Mouse (Mus musculus) stomach, embryonic 14.5 days (tissue): ENCODE measurements at regions not wholly inside any gene's neighbourhood (a gene's known extent, or its start where the extent isn't known, plus 50 kb on each side); places are given as distances from the start of the nearest gene placed in this dataset.

Experiments used
- ATAC-seq: fragments of 200-750 bp; cut with Nextera tagmentation; 2 replicates; pipeline ENCODE4 v1.8.0; 2017; ENCODE audit warnings: low read depth, moderate TSS enrichment; ENCODE audit not compliant: insufficient number of reproducible peaks, insufficient read depth, low FRiP score
- H3K27ac ChIP-seq: fragments of 300-500 bp; sonication (generic); 2 replicates; pipeline ENCODE4 v1.5.1; 2014; ENCODE audit warnings: mild to moderate bottlenecking, low read length, moderate library complexity, mixed read lengths
- H3K27me3 ChIP-seq: fragments of 300-500 bp; sonication (generic); 2 replicates; pipeline ENCODE4 v1.6.1; 2014; ENCODE audit warnings: low read length, control low read depth, mixed read lengths; ENCODE audit not compliant: control insufficient read depth, insufficient read depth
- H3K36me3 ChIP-seq: fragments of 300-500 bp; sonication (generic); 2 replicates; pipeline ENCODE4 v1.6.1; 2014; ENCODE audit warnings: mild to moderate bottlenecking, control low read depth, low read length, moderate library complexity, mixed read lengths; ENCODE audit not compliant: control insufficient read depth, insufficient read depth
- H3K4me1 ChIP-seq: fragments of 300-500 bp; sonication (generic); 2 replicates; pipeline ENCODE4 v1.6.1; 2014; ENCODE audit warnings: low read length, control low read depth, mixed read lengths; ENCODE audit not compliant: control insufficient read depth, insufficient read depth
- H3K4me2 ChIP-seq: fragments of 300-500 bp; sonication (generic); replicated peaks from 2 replicates; pipeline ENCODE4 v1.6.1; 2014; ENCODE audit warnings: low read depth, low read length, control low read depth
- H3K4me3 ChIP-seq: fragments of 300-500 bp; sonication (generic); 2 replicates; pipeline ENCODE4 v1.5.1; 2014; ENCODE audit warnings: low read depth, low read length, control low read depth
- H3K9ac ChIP-seq: fragments of 300-500 bp; sonication (generic); replicated peaks from 2 replicates; pipeline ENCODE4 v1.6.1; 2014; ENCODE audit warnings: low read depth, mild to moderate bottlenecking, control low read depth, low read length, moderate library complexity, mixed read lengths
- H3K9me3 ChIP-seq: fragments of 300-500 bp; sonication (generic); 2 replicates; pipeline ENCODE4 v1.6.1; 2016; ENCODE audit warnings: low read depth, low read length, control low read depth; ENCODE audit not compliant: control insufficient read depth
- WGBS: fragments of 180-500 bp; shearing (Covaris S2); extraction: QIAGEN DNeasy Blood & Tissue Kit; methylation state at CpG from one replicate; pipeline ENCODE4 v1.1.7; 2014; 5-methylcytosine and 5-hydroxymethylcytosine counted together

DNA sequence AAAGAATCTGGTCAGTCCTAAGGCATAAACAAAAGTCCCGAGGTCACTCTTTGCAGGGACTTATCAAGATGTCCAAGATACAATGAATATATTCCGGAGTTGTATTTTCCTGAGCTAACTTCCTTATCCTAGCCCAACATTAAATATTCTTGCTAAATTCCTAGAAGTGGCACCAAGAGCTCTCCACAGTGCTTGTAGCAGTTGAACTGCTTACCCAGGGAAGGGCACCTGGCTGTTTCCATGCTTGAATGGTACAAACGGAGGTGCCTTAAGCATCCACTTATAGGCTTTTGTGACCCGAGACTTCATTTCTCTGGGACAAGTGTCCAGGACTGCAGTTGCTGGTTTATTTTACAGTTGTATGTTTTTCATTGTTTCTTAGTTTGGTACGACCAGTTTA lies 115.1 kb upstream of the Slc25a36 start:
- Histone ChIP-seq H3K9me3 (no peaks in the 10 kb centered on the region), H3K27me3 (no peaks in the 10 kb centered on the region), H3K4me3 (no peak overlapping the region), H3K4me2 (no peak overlapping the region), H3K27ac (no peak overlapping the region), H3K9ac (no peak overlapping the region), H3K36me3 (no peaks in the 10 kb centered on the region), H3K4me1 (no peaks in the 10 kb centered on the region)
- no peak for ATAC-seq
- WGBS = 80% methylated on average over 5 of the region's 5 CpGs

DNA sequence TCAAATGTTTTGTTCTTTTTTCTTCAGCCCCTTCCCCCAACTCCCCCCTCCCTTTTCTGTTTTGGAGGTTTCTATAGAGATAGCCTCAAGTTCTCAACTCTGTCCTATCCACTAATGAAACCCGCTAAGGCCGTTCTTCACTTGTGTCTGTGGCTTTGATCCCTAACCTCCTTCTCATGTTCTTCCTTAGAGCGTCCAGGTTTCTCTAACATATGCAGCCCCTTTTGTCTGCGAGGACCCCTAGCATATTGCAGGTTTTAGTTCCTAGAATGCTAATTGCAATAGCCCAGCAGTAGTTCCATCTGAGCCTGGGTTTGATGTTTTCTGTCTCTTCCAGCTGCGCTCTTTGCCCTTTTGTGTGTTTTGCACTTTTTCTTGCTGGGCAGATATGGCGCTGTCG lies 113.6 kb upstream of the Slc25a36 start:
- no peak overlapping the region for H3K4me3 ChIP-seq
- H3K9me3 ChIP-seq = no peaks in the 10 kb centered on the region
- no peaks in the 10 kb centered on the region for H3K4me1 ChIP-seq
- no peak overlapping the region for H3K4me2 ChIP-seq
- H3K9ac ChIP-seq = no peak overlapping the region
- no peaks in the 10 kb centered on the region for H3K27me3 ChIP-seq
- no peak overlapping the region for H3K27ac ChIP-seq
- no peak for ATAC-seq
- no peaks in the 10 kb centered on the region for H3K36me3 ChIP-seq
- 46% methylated on average over 6 of the region's 7 CpGs for WGBS

DNA sequence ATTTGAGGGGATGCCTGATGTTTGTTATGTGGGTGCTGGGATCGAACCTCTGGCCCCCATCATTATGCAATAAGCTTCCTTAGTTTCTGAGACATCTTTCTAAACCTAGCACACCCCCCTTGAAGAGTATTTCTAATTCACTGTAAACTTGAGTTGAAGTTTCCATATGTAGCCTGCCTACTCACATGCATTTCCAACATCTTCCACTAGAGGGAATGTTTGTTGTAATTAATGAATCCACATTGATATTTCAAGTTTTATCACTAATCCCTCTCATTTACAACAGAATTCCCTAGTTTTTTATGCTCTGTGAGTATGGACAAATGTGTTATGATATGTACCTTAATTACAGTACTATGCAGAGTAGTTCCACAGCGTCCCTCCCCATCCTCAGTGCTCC lies 103.8 kb upstream of the Slc25a36 start:
- WGBS = 44% methylated on average over 2 of the region's 2 CpGs
- Histone ChIP-seq H3K27ac (no peak overlapping the region), H3K9ac (no peak overlapping the region), H3K4me3 (no peak overlapping the region), H3K36me3 (no peaks in the 10 kb centered on the region), H3K4me2 (no peak overlapping the region), H3K27me3 (no peaks in the 10 kb centered on the region), H3K4me1 (no peaks in the 10 kb centered on the region), H3K9me3 (no peaks in the 10 kb centered on the region)
- ATAC-seq = no peak

DNA sequence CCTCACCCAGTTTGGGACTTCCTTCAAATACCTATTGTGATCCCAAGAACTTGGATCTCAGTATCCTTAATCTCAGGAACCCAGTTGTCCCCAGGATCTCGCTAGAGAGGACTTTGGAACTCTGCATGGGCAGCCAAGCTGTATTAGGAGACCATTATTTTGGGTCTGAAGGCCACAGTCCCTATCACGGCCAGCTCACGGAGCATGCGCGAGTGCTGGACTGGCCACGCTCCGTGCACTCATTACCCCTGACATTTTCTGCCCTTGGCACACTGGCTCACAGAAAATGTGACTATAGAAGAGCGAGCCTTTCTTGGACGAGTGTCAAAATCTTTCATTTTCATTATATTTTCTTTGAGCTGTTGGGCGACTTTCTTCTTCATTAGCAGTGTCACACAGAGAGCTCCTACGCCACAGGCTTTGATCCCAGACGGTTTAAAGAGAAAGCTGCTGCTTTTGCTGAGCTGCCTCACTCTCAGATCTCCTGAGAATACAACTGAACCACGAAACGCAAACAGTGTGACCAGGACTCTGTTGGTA lies 79.4 kb upstream of the Slc25a36 start:
- Histone ChIP-seq H3K9me3 (no peaks in the 10 kb centered on the region), H3K9ac (no peak overlapping the region), H3K27ac (no peak overlapping the region), H3K36me3 (no peaks in the 10 kb centered on the region), H3K4me1 (no peaks in the 10 kb centered on the region), H3K4me3 (no peak overlapping the region), H3K4me2 (no peak overlapping the region), H3K27me3 (no peaks in the 10 kb centered on the region)
- WGBS = 89% methylated on average over 14 of the region's 14 CpGs
- no peak for ATAC-seq

DNA sequence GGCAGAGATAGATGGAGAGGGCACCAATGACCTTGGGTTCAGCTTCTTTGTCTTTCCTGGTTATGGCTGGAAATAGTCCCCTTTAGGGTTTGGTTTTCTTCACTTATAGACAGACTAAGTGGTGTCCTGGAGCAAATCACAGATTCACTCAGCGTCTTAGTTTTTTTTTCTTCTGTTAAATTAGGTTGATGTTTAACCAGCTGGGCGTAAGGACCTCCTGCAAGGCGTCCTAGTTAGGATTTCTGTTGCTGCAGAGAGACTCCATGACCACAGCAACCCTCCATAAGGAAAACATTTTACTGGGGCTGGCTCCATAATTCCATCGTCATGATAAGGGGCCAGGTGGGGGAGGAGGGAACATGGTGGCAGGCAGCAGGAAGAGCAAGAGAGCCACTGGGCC lies 78.7 kb upstream of the Slc25a36 start:
- H3K27ac ChIP-seq = no peak overlapping the region
- ATAC-seq = no peak
- no peak overlapping the region for H3K9ac ChIP-seq
- H3K4me2 ChIP-seq = no peak overlapping the region
- 82% methylated on average over 4 of the region's 4 CpGs for WGBS
- H3K4me1 ChIP-seq = no peaks in the 10 kb centered on the region
- no peaks in the 10 kb centered on the region for H3K9me3 ChIP-seq
- no peaks in the 10 kb centered on the region for H3K36me3 ChIP-seq
- no peaks in the 10 kb centered on the region for H3K27me3 ChIP-seq
- H3K4me3 ChIP-seq = no peak overlapping the region

DNA sequence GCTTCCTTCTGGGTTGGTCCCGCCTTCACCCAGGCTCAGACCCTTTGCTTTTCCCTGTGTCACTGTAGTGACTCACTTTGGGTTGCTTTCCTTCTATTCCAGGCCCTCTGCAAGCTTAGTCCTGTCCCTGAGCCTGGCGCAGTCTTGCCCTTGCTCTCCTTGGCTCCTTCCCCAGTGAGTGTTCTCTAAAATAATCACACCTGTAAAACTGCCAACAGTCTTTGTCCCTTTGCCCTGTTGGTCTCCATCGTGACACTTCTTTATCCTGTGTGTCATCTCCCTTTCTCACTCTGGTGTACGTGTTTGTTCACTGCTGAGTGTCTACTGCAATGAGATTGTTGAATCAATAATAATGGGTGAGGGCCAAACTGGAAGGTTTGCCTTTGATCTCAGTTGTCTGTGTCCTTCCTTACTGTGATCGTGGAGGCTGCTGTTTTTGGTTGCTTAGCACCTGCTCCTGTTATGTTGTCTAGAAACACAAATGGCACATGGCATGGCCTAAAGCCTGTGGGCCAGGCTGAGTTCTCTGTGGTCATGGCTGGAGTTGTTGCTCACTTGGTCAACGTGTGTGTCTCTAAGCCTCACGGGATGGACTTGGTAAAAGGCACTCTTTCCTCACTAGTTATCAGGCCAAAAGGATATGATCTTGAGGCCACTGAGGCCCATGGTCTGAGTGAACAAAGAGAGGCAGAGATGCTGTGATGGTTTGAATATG lies 77.8 kb upstream of the Slc25a36 start:
- Histone ChIP-seq H3K4me3 (no peak overlapping the region), H3K36me3 (no peaks in the 10 kb centered on the region), H3K4me1 (no peaks in the 10 kb centered on the region), H3K9me3 (no peaks in the 10 kb centered on the region), H3K9ac (no peak overlapping the region), H3K4me2 (no peak overlapping the region), H3K27ac (no peak overlapping the region), H3K27me3 (no peaks in the 10 kb centered on the region)
- no peak for ATAC-seq
- 69% methylated on average over 7 of the region's 7 CpGs for WGBS

DNA sequence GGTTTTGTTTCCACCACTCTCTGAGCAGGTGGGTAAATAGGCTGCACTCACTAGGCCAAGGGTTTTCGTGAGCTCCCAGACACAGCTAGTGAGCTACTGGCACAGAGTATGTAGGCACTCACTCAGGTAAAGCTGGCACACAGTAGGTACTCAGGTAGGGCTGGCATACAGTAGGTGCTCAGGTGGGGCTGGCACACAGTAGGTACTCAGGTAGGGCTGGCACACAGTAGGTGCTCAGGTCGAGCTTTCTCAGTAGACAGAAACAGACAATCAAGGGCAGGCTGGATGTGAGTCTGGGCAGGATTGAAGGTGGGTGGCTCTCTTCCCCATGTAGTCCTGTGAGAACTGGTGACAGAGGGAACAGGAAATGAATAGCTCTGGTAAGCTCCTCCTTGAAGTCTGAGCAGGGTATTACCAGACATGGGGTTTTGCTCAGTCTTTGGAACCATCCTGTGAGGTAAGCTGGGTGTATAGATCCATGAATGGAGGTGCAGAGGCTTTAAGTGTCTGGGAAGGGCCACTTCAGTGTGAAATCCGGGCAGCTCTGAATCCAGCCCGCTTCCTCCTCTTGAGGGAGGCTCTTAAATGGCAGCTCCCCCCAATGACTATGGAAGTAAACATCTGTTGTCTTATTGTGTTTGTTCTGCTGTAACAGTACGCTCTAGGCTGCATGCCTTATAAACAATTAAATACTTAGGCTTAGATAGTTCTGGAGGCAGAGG lies 62.4 kb upstream of the Slc25a36 start:
- ATAC-seq = no peak
- H3K9ac ChIP-seq = no peak overlapping the region
- no peak overlapping the region for H3K4me3 ChIP-seq
- no peaks in the 10 kb centered on the region for H3K9me3 ChIP-seq
- H3K4me2 ChIP-seq = no peak overlapping the region
- no peaks in the 10 kb centered on the region for H3K27me3 ChIP-seq
- H3K4me1 ChIP-seq = no peaks in the 10 kb centered on the region
- H3K27ac ChIP-seq = no peak overlapping the region
- H3K36me3 ChIP-seq = no peaks in the 10 kb centered on the region
- 80% methylated on average over 5 of the region's 5 CpGs for WGBS

DNA sequence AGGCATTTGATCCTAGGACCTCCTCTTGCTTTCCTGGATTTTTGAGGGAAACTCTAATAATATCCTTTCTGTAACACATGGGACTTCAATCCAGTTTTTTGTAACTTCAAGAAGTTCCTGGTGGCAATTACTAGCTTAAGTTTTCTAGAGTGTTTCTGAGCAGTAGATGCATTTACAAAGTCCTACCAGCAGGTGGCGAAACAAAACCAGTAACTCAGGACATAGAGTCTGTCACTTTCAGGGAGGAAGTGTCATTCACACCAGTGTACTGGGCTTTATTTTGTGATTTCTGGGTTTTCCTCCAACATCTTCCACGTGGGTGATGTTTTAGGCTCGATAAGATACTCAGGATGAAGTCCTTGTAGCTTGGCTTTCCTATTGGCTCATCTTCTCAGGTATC lies 61.1 kb upstream of the Slc25a36 start:
- Histone ChIP-seq H3K9me3 (no peaks in the 10 kb centered on the region), H3K36me3 (no peaks in the 10 kb centered on the region), H3K27me3 (no peaks in the 10 kb centered on the region), H3K4me1 (no peaks in the 10 kb centered on the region), H3K4me2 (no peak overlapping the region), H3K4me3 (no peak overlapping the region), H3K9ac (no peak overlapping the region), H3K27ac (no peak overlapping the region)
- ATAC-seq = no peak
- 13% methylated on average over 3 of the region's 3 CpGs for WGBS
